Mouse (Mus musculus) v-Abl transformed pro-B cells (cell line): ENCODE measurements around the gene Lfng.

ENCODE experiments used
- in situ Hi-C, 2 experiments: fragments of 400-800 bp; cut with MboI; formaldehyde crosslinking; loops; one replicate each; pipeline ENCODE4 v1.15.1; 2025; ENCODE audit not compliant: unreplicated experiment in 2 of 2

Gene Lfng

GRCm38 (mm10) chr5:140612191-140612590 lies 5.1 kb downstream of the Lfng start:
- in situ Hi-C loops = loop anchor here in 1 of 2 experiments (10.0 kb wide), 1 partner anchor 187 kb away; no protein-coding TSS in a partner anchor

- in situ Hi-C loops = loop anchor here in 1 of 2 experiments (10.0 kb wide), 1 partner anchor 189 kb away; no protein-coding TSS in a partner anchor
Measured at GRCm38 (mm10) chr5:140614141-140614540, 7.0 kb downstream of the Lfng start.

DNA sequence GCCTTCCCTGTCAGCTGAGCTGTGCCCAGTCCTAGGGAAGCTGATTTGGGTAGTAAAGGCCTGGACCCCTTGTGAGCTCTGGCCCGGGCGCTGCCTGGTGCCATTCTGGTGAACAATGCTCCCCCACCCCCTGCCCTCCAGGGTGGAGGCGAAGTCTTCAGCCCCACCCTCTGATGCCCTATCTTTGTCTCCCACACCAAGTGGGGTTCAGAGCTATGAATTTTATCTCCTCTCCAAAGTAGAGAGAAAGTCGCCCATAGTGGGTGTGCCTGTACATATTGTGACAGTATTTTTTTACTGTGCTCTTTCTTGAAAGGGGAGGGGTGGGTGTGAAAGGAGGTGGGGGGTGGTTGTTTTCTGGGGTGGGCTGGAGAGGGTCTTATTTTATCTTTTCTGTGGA lies 7.7 kb downstream of the Lfng start:
- in situ Hi-C loops = loop anchor here (5.0 to 10.0 kb wide), 3 partner anchors 48 to 190 kb away; partner anchors contain the start of gene Grifin (in 2 of the 2)

GRCm38 (mm10) chr5:140615321-140616109 lies 8.4 kb downstream of the Lfng start:
- in situ Hi-C loops = loop anchor here (5.0 to 10.0 kb wide), 3 partner anchors 48 to 191 kb away; partner anchors contain the start of gene Grifin (in 2 of the 2)

- in situ Hi-C loops = loop anchor here (5.0 to 10.0 kb wide), 3 partner anchors 49 to 191 kb away; partner anchors contain the start of gene Grifin (in 2 of the 2)
Measured at GRCm38 (mm10) chr5:140616110-140616503, 9.0 kb downstream of the Lfng start.

DNA sequence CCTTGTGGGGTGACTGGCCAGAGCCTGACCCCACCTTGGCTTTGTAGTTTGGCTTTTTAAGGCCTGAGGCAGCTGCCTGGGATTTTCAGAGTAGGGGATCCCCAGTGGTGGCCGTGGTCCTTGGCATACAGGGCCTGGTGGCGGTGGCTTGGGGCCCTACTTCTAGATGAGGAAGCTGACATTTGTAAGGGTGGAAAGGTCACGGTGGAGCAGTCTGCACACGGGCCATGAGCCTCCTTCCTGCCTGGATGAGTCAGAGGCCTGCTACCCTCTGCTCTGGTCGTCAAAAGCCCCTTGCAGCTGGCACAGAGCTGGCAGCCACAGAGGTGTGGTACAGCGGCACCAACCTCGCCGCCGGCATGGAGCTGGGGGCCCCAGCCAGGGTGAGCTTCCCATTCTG lies 9.6 kb downstream of the Lfng start:
- in situ Hi-C loops = loop anchor here (5.0 to 10.0 kb wide), 3 partner anchors 49 to 192 kb away; partner anchors contain the start of gene Grifin (in 2 of the 2)

- in situ Hi-C loops = loop anchor here (5.0 to 10.0 kb wide), 3 partner anchors 50 to 193 kb away; partner anchors contain the start of gene Grifin (in 2 of the 2)
Measured at GRCm38 (mm10) chr5:140617714-140618113, 10.6 kb downstream of the Lfng start.

GRCm38 (mm10) chr5:140619151-140619771 lies 12.1 kb downstream of the Lfng start:
- in situ Hi-C loops = loop anchor here (5.0 to 10.0 kb wide), 3 partner anchors 52 to 194 kb away; partner anchors contain the start of gene Grifin (in 2 of the 2)

GRCm38 (mm10) chr5:140619895-140620736 lies 13.0 kb downstream of the Lfng start:
- in situ Hi-C loops = loop anchor here (5.0 to 10.0 kb wide), 4 partner anchors 53 to 1695 kb away; partner anchors contain the start of gene Grifin (in 2 of the 2)

DNA sequence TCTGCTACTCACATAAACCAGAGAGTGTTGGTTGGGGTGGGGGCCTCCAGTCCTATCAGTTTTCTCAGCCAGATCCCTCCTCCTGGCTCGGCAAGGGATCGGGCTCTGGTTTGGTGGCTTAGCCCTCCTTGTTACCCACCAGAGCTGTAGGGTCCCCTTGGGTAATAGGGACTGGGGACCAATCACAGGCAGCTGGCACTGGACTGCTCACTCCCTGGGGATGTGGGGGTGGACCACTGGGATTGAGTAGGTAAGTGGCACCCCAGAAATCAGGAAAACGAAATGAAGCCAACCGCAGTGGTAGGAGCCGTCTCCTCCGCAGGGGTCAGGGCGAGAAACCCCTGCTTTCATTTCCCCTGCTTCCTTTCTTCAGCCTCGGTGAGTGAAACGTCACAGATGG lies 14.0 kb downstream of the Lfng start:
- in situ Hi-C loops = loop anchor here in 1 of 2 experiments (10.0 kb wide), 1 partner anchor 1694 kb away; no protein-coding TSS in a partner anchor

- in situ Hi-C loops = loop anchor here in 1 of 2 experiments (10.0 kb wide), 1 partner anchor 1693 kb away; no protein-coding TSS in a partner anchor
Measured at GRCm38 (mm10) chr5:140621517-140621916, 14.4 kb downstream of the Lfng start.

GRCm38 (mm10) chr5:140622978-140623670 lies 16.0 kb downstream of the Lfng start:
- in situ Hi-C loops = loop anchor here in 1 of 2 experiments (10.0 kb wide), 1 partner anchor 1692 kb away; no protein-coding TSS in a partner anchor

DNA sequence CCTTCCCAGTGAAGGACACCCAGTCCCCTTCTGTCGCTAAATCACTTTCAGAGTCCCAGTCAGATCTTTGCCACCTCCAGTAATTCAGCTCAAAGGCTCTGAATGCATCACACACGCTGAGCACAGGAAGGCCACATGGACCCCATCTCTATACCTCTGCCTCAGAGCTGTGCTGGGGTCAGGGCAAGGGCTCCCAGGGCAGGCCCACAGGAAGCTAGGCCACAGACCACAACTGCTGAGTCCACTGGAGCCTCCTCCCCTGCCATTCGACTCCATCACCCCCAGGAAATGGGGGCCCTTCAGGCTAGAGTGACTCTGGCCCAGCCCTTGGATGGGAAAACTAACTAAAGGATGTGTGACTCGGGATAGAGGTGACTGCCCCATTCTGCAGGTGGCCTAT lies 16.7 kb downstream of the Lfng start:
- in situ Hi-C loops = loop anchor here in 1 of 2 experiments (10.0 kb wide), 1 partner anchor 1691 kb away; no protein-coding TSS in a partner anchor

DNA sequence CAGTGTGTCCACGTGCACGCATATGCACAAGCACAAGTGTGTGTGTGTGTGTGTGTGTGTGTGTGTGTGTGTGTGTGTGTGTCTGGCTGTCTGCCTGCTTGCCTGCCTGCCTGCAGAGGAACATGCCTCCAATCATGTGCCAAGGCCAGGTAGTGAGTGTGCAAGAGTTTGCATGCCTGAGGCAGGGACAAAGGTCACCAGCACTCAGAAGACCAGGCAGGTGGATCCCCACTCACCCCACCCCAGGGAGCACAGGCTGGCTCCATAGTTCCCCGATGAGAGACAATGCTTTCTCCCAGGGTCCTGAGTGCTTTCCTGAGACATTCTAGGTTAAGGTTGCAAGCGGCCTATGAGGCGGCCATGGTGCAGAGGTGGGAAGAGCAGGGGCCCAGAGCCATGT lies 17.1 kb downstream of the Lfng start:
- in situ Hi-C loops = loop anchor here in 1 of 2 experiments (10.0 kb wide), 1 partner anchor 1691 kb away; no protein-coding TSS in a partner anchor

- in situ Hi-C loops = loop anchor here (10.0 to 25.0 kb wide), 3 partner anchors 1463 to 1690 kb away; partner anchors contain the start of genes Dnaaf5 (in 1 of the 2) and Prkar1b (in 1 of the 2)
Measured at GRCm38 (mm10) chr5:140624961-140625360, 17.8 kb downstream of the Lfng start.

GRCm38 (mm10) chr5:140627580-140627979 lies 20.5 kb downstream of the Lfng start:
- in situ Hi-C loops = loop anchor here (10.0 to 25.0 kb wide), 3 partner anchors 1465 to 1687 kb away; partner anchors contain the start of genes Dnaaf5 (in 1 of the 2) and Prkar1b (in 1 of the 2)

- in situ Hi-C loops = loop anchor here (10.0 to 25.0 kb wide), 3 partner anchors 1467 to 1686 kb away; partner anchors contain the start of genes Dnaaf5 (in 1 of the 2) and Prkar1b (in 1 of the 2)
Measured at GRCm38 (mm10) chr5:140628995-140629394, 21.9 kb downstream of the Lfng start.

DNA sequence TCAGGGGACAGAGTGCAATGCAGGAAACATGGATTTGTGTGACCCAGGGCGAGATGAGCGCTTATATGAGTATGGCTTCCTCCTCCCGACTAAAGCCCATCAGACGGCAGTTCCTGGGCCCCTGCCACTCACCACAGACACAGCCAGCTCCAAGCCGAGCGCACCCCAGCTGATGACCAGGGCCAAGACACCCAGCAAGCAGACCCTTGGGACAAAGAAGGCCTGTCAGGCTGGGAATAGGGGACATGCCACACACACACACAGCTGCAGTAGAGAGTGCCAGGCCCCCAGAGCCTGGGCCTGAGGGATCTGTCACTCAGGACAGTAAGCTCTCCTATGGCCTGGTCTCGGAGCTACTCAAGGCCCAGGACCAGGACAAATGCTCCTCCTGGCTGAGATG lies 26.3 kb downstream of the Lfng start:
- in situ Hi-C loops = loop anchor here (5.0 to 25.0 kb wide), 6 partner anchors 44 to 1679 kb away; partner anchors contain the start of genes Dnaaf5 (in 1 of the 2) and Prkar1b (in 1 of the 2)
